Mouse (Mus musculus): Measurements from ENCODE around the gene Plce1.

The Plce1 gene

DNA sequence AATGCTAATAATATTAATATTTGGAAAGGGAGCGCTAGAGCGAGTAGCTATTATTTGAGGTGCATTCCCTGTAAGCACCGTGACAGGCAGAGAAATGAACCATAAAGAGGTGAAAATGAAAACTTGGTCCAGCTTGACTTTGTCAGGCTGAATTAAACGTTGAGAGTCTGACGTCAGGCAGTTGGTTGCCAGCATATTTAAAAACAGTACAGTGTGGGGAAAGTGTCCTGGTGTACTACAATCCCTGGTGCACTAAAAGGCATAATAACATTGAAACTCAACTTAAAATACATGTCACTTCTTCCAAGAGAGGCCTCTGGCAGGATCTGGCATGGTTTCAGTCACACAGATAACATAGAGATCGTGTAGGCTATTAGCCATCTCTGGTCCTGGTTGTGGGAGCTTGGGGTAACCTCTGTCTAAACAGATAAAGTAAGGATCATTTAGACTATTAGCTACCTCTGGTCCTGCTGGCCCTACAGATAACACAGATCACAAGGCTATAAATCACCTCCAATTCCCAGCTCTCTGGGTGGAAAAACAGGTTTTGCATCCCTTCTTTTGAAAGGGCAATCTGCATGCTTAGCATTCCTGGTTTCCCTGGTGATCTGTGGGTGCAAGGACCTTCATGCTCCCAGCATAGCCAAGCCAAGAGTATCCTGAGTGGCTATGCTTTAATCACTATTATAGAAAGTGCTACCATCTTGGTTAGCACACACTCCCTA lies 164.1 kb downstream of the Plce1 start:
- no peak for DNase-seq

DNA sequence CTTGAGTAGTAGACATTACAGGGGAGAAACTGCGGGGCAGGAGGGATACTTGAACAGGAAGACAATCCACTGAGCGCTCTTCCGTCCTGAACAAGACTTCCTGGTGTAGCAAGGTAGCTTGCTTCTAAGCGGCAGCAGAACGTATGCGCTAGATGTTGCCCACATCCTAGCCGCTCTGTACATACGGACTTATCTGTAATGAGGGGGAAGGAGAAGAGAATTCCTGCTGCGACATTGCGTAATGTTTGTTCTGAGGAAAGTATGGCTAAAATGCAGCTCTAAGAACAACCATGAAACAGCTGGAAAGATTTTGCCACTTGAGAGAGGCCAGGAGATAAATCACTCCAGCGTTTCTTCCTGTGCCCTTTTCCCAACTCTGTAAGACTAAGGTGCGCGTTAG lies 177.1 kb downstream of the Plce1 start:
- no peak for DNase-seq

DNA sequence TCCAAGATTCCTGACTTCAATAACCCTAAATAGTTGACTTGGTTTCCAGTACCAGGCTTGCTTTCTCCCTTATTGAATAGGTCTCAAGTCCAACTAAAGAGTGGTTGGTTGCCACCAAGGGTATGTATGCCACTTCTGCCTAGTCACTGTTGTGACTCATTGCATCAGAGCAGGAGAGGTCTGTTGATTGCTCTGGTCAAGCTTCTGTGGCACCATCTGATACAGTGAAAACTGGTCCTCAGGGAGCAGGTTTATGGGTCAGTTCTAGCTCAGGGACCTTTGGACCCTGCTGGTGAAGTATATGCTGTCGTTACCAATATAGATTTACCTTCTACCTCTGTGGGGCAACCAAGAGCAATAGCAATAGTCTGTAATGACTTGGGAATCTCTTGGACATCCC lies 184.5 kb downstream of the Plce1 start:
- no peak for DNase-seq

DNA sequence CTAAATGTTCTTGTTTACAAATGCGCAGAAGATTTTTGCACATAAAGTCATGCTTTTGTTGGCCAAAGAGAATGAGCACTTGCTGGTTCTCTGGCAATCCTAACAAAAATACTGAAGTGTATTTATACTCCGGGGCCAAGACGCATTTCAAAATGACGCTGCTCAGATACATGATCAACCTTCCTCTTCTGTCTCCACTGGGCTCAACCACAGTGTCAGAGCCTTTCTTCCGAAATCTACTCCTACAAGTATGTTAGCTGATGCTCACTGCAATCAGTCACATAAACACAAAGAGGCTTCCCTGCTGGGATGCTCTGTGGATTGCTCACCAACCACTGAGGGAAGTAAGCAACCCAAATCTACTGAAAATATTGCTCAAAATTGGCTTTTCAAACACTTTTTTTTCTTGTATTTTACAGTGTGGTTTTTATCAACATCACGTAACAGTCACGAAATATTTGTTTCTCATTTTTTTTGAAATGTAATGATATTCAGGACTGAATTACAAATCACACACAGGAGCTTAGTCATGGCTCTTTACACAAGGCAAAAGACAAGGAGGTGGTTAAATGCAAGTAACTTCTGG lies 191.2 kb downstream of the Plce1 start:
- no peak for DNase-seq

DNA sequence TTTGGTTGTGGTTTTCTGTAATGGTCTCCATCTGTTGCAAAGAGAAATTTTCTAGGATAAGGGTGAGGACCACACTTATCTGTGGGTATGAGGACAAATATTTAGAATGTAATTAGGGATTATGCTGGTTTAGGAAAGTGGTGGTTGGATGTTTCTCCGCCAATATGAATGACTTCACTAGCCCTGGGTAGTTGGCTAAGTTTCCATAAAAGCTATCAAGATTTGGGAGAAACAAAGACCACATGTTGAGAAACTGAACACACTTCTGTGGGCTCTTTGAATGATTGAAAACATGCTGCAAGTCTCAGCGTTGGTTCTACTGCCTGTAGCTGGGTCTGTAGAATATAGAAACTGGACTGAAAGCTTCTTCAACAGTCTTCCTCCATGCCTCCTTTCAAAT lies 193.0 kb downstream of the Plce1 start:
- DNase-seq = no peak

DNA sequence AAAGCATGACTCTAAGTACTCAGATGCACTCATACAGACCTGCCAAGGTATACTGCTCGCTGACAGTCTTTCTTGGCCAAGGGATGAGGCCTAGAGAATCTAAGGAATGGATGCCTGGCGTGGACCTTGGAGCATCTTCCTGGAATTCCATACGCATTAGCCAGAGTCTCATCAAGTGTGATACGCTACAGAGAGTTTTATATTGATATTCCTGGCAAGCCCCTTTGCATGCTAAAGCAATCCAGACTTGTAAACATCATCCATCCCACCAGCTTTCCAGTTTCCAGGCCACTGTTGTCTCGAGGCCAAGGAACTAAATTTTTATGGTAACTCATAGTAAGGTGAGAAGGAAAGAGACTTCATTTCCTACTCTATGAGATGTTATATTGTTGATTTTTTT lies 197.7 kb downstream of the Plce1 start:
- DNase-seq = peak; percentile 9

DNA sequence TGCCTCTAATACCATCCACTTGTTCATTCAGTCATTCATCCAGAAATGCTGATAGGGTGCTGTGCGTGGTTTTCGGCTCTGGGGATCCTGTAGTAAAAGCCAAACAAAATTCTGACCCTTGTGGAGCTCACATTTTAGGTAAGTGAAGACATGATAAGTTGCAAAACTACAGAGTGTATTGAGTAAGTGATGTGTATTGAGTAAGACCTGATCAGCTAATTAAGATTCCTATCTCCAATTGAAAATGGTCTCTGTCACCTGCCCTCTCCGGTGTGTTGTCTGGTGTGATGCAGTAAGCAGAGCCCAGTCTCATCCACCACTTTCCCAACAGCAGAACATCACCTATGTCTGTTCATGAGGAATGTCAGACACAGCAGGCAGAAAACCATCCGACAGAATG lies 198.6 kb downstream of the Plce1 start:
- no peak for DNase-seq

DNA sequence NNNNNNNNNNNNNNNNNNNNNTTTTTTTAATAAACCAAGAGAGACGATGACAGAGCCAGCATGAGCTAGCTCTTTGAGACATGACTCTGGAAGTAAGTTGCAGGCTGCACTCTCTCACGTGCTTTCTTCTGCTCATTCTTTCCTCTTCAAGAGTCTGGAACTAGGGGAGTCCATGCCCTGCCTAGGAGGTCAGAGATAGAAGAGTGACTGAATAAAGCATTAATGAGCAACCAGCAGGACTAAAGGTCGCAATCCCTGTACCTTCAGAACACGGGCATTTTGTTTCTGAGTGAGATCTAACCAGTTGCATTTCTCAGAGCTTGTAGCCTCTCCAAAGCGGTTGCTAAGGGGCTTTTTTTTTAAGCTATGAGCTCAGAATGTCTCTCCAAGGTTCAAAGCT lies 206.4 kb downstream of the Plce1 start:
- peak; percentile 34 for DNase-seq

DNA sequence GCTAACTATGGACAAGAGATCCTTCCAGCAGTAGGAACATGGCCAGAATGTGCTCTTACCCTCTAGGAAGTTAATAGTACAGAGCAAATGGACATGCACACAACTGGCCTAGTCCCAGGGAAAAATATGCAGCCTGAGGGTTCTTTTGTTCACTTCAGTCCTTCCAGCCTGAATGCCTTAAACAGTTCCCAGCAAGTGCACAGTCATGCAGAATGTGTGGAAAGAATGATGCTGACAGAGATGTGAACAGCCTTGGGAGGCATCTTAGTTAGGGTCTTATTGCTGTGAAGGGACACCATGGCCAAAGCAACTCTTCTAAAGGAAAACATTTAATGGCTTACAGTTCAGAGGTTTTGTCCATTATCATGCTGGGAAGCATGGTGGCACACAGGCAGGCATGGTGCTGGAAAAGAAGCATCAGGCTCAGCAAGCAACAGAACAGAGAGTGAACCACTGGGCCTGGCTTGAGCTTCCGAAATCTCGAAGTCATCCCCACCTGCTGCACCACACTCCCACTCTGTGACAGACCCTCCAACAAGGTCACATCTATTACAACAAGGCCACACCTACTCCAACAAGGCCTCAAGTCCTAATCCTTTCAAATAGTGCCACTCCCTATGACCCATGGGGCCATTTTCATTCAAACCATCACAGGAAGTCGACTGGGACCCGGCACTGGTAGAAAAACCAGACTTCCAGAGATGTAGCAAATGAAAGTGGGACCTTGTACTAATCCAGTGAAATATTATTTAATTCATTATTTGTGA lies 208.0 kb downstream of the Plce1 start:
- no peak for DNase-seq

DNA sequence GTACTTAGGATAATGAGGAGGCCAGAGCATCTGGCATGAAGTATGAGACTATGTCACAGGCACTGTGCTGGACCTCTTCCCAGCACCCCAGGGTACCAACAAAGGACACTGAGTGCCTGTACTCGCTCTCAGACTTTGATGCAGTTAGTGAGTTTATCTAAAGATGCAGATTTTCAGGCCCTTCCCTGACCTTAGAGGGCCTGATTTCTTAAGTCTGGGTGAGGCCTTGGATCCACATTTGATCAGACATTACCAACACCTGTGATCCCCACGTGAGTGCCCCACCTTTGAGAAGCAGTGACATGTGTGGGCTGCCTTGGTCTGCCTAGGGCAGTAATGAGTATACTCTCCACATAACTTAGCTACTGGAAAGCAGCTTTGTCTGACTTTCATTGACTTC lies 209.4 kb downstream of the Plce1 start:
- no peak for DNase-seq

DNA sequence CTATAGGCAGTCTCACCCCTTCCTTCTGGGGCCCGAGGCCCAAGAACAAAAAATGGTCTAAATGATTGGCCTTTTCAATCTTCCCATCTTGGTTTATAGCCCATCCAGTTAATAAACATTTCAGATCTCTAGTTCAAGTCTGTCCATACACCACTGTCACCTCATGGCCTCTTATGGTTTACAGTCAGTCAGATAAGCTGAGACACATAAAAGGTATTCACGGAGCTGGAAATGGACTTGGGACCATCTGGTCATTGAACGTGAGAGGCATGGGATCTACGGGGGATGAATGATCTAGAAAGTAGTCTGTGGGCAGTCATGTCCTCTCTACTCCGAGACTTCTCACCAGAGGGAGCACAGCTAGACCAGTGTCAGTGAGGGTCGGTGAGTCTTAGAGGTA lies 210.6 kb downstream of the Plce1 start:
- no peak for DNase-seq

DNA sequence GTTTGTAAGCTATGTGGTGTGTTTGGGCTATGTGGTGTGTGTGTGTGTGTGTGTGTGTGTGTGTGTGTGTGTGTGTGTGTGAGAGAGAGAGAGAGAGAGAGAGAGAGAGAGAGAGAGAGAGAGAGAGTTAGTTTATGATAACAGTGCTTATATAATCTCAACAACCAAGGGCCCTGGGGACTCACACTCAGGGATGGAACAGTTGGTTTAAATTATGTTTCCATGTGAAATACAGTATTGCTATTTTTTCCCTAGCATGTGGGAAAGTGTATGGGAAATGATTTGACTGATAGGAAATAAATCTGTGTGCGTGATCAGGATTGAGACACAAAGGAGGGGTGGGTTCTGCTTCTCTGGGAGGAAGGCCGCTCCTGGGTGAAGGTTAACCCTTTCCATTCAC lies 212.4 kb downstream of the Plce1 start:
- no peak for DNase-seq

DNA sequence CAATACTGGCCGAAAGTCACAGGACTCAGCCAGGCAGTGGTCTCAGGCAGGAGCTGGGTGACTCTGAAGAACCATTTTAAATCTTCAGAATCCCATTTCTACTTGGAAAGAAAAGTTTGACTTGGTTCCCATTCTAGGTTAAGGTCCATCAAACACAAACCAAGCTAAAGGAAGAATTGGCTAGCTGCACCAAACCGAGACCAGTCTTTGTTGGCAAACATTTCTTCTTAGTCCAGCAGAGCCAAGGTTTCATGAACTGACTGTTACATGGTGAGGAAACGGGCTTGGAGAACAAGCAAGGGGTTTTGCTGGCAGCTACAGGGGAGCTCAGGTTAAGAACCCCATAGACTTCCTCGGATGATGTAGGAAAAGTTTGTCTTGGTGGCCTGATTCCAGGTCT lies 212.9 kb downstream of the Plce1 start:
- no peak for DNase-seq

DNA sequence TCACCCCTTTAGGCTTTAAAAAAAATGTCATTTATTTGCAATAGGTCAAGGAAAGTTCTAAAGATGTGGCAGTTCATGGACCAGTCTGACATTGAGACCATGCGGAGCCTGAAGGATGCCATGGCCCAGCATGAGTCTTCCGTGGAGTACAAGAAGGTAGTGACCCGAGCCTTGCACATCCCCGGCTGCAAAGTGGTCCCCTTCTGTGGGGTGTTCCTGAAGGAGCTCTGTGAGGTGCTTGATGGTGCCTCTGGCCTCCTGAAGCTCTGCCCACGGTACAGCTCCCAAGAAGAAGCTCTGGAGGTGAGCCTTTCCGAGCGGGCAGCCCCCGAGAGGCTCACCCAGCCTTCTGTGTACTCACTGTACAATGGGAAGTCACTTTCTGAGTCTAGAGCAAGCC lies 220.9 kb downstream of the Plce1 start:
- DNase-seq = no peak

DNA sequence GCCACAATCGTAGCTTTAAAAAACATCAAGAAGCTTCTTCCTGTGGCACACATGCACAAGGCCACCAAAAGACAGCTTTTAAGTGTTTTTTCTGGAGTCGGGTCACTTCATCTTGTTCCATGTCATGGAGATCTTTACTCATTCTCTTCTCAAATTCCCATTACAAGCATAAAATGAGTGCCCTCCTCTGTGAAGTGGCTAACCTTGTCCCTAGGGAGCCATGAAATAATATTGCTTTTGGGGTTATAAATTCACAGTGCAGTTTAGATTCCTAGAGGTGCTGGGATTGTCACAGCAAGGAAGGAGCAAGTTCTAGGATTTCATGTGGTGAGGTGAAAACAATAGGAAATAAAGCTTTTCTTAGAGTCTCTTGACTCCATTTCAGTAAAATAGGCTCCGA lies 223.8 kb downstream of the Plce1 start:
- no peak for DNase-seq

DNA sequence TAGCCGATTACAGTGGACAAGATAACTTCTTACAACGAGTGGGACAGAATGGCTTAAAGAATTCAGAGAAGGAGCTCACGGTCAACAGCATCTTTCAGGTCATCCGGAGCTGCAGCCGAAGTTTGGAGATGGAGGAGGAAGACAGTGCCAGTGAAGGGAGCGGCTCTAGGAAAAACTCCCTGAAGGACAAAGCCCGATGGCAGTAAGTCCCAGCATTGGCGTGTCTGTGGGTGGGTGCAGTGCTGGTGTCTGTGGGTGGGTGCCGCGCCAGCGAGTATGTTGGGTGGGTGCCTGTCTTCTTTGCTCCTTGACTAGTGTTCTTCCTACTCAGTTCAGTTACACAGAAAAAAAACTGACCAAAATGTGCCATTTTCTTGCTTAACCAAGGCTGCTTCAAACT lies 224.3 kb downstream of the Plce1 start:
- no peak for DNase-seq

DNA sequence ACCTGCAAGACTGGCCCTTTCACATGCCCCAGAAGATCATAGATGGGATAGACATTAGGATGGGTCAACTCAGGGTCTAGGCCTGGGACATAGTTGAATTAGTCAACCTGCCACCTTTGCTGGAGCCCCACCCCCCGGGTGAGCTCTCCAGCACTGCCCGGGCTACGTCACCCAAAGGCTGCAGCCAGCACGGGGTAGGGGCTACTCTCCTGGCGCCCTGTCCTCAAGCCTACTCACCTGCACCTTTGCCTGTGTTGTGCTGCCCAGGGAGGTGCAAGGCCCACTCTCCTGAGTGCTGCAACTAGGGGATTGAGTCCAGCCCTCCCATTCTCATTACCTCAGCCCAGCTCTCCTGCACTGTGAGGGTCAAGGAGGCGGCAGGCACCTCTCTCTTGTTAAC lies 225.5 kb downstream of the Plce1 start:
- DNase-seq = no peak

DNA sequence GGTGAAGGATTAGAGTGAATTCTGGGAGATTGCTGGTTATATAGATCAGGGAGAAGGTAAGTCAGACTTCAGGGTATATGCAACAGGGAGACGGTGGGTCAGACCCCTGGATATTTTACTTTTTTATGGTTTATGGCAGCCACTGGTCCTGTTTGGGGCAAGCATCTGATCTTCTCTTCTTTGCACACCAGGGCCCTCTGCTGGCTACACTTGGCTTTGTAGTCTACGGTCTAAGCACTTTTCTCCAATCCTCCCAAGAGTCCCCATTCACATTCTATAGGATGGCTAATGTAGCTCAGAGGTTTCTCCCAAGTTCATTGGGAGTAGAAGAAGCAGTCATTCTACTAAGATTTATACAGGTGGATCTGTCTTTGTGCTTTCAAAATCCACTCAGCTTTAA lies 228.5 kb downstream of the Plce1 start:
- peak; percentile 53 for DNase-seq

DNA sequence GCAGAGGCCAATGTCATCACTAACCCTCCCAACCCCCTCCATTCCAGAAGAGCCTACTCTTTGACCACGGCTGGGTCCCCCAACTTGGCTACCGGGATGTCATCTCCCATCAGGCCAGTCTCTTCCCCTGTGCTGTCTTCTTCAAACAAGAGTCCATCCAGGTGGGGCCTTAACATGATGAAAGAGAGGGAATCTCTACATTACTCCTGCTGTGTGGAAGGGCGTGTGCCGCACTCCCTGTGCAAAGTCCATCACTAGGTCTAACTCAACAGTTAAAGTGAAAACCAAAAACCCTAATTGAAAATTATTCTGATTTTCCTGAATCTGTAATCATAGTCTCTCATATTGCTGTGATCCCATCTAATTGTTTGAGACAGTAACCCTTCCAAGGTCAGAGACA lies 240.9 kb downstream of the Plce1 start:
- DNase-seq = no peak

DNA sequence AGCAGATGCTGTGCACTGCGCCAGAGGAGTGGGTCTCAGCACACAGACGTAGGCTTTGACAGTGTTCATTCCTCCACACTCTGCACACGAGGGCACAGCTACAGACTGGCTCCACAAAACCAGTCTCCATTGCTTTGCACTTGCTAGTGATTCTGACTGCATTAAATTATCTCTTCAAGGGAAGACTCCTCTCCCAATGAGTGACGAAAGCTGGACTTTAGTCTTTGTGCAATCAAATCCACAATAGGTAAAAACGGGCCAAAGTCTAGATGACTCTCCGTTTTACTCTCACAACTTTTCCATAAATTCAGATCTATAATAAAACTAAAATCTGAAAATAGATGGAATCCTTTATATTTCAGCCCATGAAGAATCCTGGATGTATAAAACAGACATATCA lies 242.1 kb downstream of the Plce1 start:
- DNase-seq = no peak

DNA sequence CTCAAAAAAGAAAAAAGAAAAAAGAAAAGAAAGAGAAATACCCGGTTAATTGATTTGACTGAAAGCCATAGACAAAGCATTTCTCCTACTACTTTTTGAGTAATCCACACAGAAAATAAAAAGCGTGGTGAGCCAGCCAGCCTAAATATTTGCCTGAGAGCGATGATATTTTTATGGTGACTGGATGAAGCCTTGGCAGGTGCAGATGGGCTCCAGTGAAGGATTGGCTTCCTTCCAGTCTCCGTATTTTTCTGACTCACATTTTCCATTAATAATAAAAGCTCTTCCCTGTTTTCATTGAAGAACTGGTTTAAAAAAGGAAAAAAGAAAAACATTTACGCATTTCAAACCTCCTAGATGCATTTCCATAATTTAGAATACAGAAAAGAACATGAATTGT lies 243.1 kb downstream of the Plce1 start:
- no peak for DNase-seq

DNA sequence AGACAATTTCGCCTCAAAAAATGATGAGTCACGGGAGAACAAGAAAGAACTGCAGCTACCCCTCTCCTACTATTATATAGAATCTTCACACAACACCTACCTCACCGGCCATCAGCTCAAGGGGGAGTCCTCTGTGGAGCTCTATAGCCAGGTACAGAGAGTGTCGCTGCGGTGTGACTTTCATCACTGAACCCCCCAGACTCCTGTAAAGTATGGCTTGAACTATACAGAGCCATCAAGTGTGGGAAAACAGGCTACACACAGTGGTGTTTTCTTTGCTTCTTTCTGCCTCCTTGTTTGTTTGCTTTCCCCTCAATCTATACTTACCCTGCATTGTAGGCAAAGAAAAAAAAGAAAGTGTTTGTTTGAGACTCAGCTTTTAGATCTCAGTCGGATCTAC lies 247.9 kb downstream of the Plce1 start:
- no peak for DNase-seq

DNA sequence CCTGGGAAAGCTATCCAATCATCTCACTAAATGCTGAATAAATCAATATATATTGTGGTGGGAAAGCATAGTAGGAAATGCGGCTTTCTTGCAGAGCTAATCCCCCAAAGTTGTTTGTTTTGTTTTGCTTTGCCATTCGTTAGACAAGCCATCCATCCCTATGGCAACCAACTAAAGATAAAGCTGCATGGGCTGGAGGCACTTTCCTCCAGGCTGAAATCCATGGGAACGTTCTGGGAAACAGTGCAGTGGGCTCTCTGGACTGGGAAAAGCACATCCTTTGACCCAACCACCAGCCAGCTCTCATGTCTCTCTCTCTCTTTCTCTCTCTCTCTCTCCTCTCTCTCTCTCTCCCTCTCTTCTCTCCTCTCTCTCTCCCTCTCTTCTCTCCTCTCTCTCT lies 248.4 kb downstream of the Plce1 start:
- DNase-seq = no peak

DNA sequence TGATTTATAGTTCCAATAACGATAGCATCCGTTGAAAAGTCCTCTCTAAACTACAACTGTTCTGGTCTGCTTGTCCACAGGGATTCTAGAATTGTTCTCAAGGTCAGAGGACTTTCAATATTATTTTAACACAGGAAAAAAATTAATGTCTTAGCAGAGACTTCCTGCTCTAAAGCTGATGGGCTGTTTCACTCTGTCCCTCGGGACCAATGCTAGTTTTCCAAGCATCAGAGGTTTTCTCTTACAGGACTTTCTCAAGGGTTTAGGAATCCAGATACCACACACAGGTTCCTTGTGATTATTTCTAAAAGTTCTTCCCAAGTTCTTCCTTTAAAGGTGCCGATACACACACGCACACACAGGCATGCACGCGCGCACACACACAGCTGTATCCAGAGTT lies 263.6 kb downstream of the Plce1 start:
- DNase-seq = no peak
